ENCODE assay signal across 8 mouse cellular contexts in genomic region chr8:83895894-83896293, GRCm38 (mm10). TPM values are rescaled to one million over a fixed set of nuclear protein-coding genes. Genes with fewer than 3 reads are reported as not detected.
A peak's percentile ranks its signal among the peaks of the same experiment; 100 is the strongest.
DNase-seq lines count a peak whose midpoint lies in the region.

No protein-coding gene starts in this region.

- peak; percentile 94 for DNase-seq in heart, adult 11 months
- DNase-seq in heart, postnatal 25 days (ENCODE audit: low spot score) = no peak
- peak; percentile 76 for DNase-seq in 416B (ENCODE audit: low read depth)
- peak; percentile 59 for DNase-seq in MEL-GATA-1-ER (ENCODE audit: extremely low read depth, low read depth)
- peak; percentile 75 for DNase-seq in embryo, embryonic 11 days
- DNase-seq in lung, adult 18-20 months = peak; percentile 52 to 53
- peak; percentile 49 for DNase-seq in thymus, postnatal 14 days
- no peak for DNase-seq in frontal cortex, adult 2 months (ENCODE audit: extremely low spot score in 1 of 2, low spot score in 1 of 2)

- intact Hi-C loops in heart, postnatal 25 days (cut with DNase I) = loop anchor here (1.0 to 2.0 kb wide), 3 partner anchors 59 to 231 kb away; partner anchors contain the start of genes Asf1b and Gm10644

RNA-seq across cellular contexts. Expression of gene Adgrl1, which starts 4.0 kb away (rescaled TPM):
- 10 to 100 TPM; 12.7 to 17.8 TPM for total RNA-seq in heart, postnatal 25 days (2021)
- 199 and 247 TPM in 2 replicates for polyA plus RNA-seq in frontal cortex, adult 2 months (2012; rRNA removed)

RNA-seq across cellular contexts. Expression of gene Gm10644, which starts 59.1 kb away (rescaled TPM):
- total RNA-seq in heart, postnatal 25 days (2021) = under 1 TPM; 0.61 to 0.70 TPM
- polyA plus RNA-seq in frontal cortex, adult 2 months (2012; rRNA removed) = 0.63 and 0.68 TPM in 2 replicates

RNA-seq across cellular contexts. Expression of gene Asf1b, which starts 59.4 kb away (rescaled TPM):
- total RNA-seq in heart, postnatal 25 days (2021) = 1 to 10 TPM; 1.1 to 1.7 TPM
- polyA plus RNA-seq in frontal cortex, adult 2 months (2012; rRNA removed) = 1.2 and 1.6 TPM in 2 replicates

Comparison
In these comparisons a context has a peak if more than half of its experiments do, and no peak if none do; other contexts are left out.
1. DNase-seq: peak in heart, adult 11 months (single experiment), 416B (single experiment), MEL-GATA-1-ER (single experiment), embryo, embryonic 11 days (single experiment), lung, adult 18-20 months (2 of 2) and thymus, postnatal 14 days (single experiment); none in heart, postnatal 25 days (single experiment) and frontal cortex, adult 2 months (0 of 2).